31 mouse cellular contexts compared by ENCODE assay signal in genomic region chr13:92217216-92217615, GRCm38 (mm10).
DNase-seq lines count a peak whose midpoint lies in the region; ATAC-seq and TF ChIP-seq lines count a peak whose summit lies in the region.
"Had no signal": no experiment of that assay in that cellular context is flagged by ENCODE, and none has a peak within 500 bp of the region (broad histone marks: within the 10 kb centered on the region; RNA-seq: fewer than 3 reads in every experiment).

No protein-coding gene starts in this region.

- DNase-seq in cerebellum, postnatal 10 days: peak; percentile 42 to 50
- no peak for DNase-seq in cerebellum, postnatal 4 days (ENCODE audit: low spot score in 2 of 2)
- no peak for DNase-seq in frontal cortex, postnatal 25 days (ENCODE audit: low spot score in 2 of 2)
- peak; percentile 35 to 51 for DNase-seq in left cerebral cortex, postnatal 14 days (ENCODE audit: low spot score in 2 of 2)
- no peak for DNase-seq in left cerebral cortex, adult 2 months (ENCODE audit: extremely low spot score in 1 of 2, low spot score in 2 of 2)
- peak; percentile 56 for DNase-seq in telencephalon, adult 2 months (ENCODE audit: low read depth, low spot score)
- DNase-seq: adrenal gland, adult 8-10 months; gastrocnemius, postnatal 25 days; heart, adult 18-20 months; heart, postnatal 14 days; kidney, adult 11 months; kidney, postnatal 14 days; liver, embryonic 13.5 days; lung, adult 18-20 months; lung, postnatal 4 days; retina, postnatal 1 day; thymus, postnatal 4 days had no signal

- intact Hi-C loops in left cerebral cortex, postnatal 14 days (cut with DNase I): no loop called here
- intact Hi-C loops in left cerebral cortex, adult 2 months (cut with DNase I): no loop called here

- no peak overlapping the region for H3K4me3 ChIP-seq in left cerebral cortex, adult 2 months
- H3K4me3 ChIP-seq: embryonic facial prominence, embryonic 10.5 days; embryonic facial prominence, embryonic 15.5 days; forebrain, embryonic 13.5 days; heart, embryonic 13.5 days; hindbrain, embryonic 10.5 days; hindbrain, embryonic 15.5 days; limb, embryonic 10.5 days; limb, embryonic 15.5 days; liver, embryonic 13.5 days; megakaryocyte, embryonic 14.5 days; midbrain, embryonic 15.5 days; neural tube, embryonic 15.5 days had no signal

- TF ChIP-seq CTCF in left cerebral cortex, adult 2 months (IDR thresholded peaks at IDR 0.05): no peak

- ATAC-seq in frontal cortex, adult (ENCODE audit: low TSS enrichment): peak; percentile 78
- ATAC-seq: forebrain, embryonic 13.5 days; inflammation-experienced regulatory T-cells, adult 6 months; lung, postnatal 0 days; midbrain, embryonic 15.5 days had no signal

- no peak overlapping the region for H3K27ac ChIP-seq in left cerebral cortex, adult 2 months
- H3K27ac ChIP-seq: embryonic facial prominence, embryonic 10.5 days; embryonic facial prominence, embryonic 15.5 days; forebrain, embryonic 13.5 days; heart, embryonic 13.5 days; hindbrain, embryonic 10.5 days; hindbrain, embryonic 15.5 days; limb, embryonic 10.5 days; limb, embryonic 15.5 days; liver, embryonic 13.5 days; midbrain, embryonic 15.5 days; neural tube, embryonic 15.5 days had no signal

Comparison
In these comparisons a context has a peak if more than half of its experiments do, and no peak if none do; other contexts are left out.
1. DNase-seq: peak in cerebellum, postnatal 10 days (2 of 2), left cerebral cortex, postnatal 14 days (2 of 2) and telencephalon, adult 2 months (single experiment); none in cerebellum, postnatal 4 days (0 of 2), frontal cortex, postnatal 25 days (0 of 2) and left cerebral cortex, adult 2 months (0 of 2).